Mouse (Mus musculus): ENCODE results near the gene Txndc5. TPM values are rescaled to one million over a fixed set of nuclear protein-coding genes. Genes with fewer than 3 reads are reported as not detected.

The Txndc5 gene
- polyA plus RNA-seq (2015; fragmentation: Nextera tagmentation; extraction: Ambion mirVana) = 145 and 151 TPM in 2 replicates

DNA sequence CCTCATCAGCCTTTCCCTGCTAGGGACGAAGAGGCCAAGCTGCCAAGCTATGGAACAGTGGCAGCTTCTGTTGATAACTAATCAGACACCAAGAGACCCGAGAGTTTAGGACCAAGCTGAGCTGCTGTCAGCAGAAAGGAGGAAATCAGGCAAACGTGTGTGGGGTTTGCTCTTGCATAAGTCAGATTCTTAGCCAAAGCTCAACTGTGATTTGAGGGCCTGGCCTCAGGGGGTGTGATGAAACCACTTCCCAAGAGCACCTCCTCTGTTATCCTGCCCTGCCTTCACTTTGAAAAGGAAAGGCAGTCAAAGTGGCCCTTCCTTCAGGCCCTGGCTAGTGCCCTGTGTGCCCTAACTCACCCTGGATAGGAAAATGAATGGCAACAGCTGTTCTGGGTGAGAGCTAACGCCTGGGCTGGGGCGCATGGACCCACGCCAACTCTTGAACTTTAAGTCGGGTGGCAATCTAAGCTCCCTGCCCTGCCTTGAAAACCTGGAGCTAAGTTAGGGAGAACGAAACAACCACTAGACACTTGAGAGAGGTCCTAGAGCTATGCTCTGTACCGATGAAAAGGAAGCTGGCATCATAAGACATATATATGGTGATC is at the start of gene Txndc5:
Txndc5 (minus strand) TSS at position 138 of the 608 bp plus-strand sequence.
- Histone ChIP-seq H3K4me3 (ENCODE audit: low read depth, low read length) (peak within 1 kb of the TSS; percentile 80), H3K9me3 (ENCODE audit: low read length) (no peaks in the 10 kb centered on the region), H3K9ac (replicated peaks; ENCODE audit: low read depth) (peak within 1 kb of the TSS; percentile 86), H3K4me2 (replicated peaks; ENCODE audit: low read depth, low read length) (peak within 1 kb of the TSS; percentile 97), H3K4me1 (ENCODE audit: insufficient read depth, low read depth, low read length) (peaks cover 32% of the 10 kb centered on the region), H3K36me3 (ENCODE audit: insufficient read depth, low read length) (no peaks in the 10 kb centered on the region), H3K27ac (ENCODE audit: low read length) (peak within 1 kb of the TSS; percentile 96), H3K27me3 (replicated peaks; ENCODE audit: insufficient read depth, low read length) (no peaks in the 10 kb centered on the region)
- WGBS = 34% methylated on average over 9 of the region's 9 CpGs
- peak; percentile 89 for DNase-seq (ENCODE audit: low spot score)
- ATAC-seq = peak; percentile 59
- TF ChIP-seq CTCF (IDR thresholded peaks at IDR 0.05) = no peak; the same call in 1 of the 2 replicates
- TF ChIP-seq EP300 (IDR thresholded peaks at IDR 0.05) = no peak

DNA sequence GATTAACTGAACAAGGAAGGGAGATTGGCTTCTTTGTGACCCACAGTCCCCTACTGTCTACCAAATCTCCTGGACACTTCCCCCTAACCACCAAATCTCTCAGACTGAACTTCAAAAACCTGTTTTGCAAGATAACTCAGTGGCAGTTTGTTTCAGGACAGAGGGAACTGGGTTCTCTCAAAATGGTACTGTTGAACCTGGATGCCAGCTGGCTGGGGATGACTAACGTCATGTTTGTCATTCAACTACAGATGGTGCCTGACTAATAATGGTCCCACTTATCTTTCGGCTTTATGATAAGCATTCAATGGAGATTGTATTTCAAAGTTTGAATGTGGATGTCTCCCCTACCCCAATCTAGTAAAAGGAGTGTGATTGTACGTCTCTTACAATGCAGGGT is 46.0 kb upstream of the Txndc5 start:
- Histone ChIP-seq H3K9me3 (ENCODE audit: low read length) (no peaks in the 10 kb centered on the region), H3K4me1 (ENCODE audit: insufficient read depth, low read depth, low read length) (no peaks in the 10 kb centered on the region), H3K36me3 (ENCODE audit: insufficient read depth, low read length) (no peaks in the 10 kb centered on the region), H3K4me2 (replicated peaks; ENCODE audit: low read depth, low read length) (no peak overlapping the region), H3K4me3 (ENCODE audit: low read depth, low read length) (no peak overlapping the region), H3K27me3 (replicated peaks; ENCODE audit: insufficient read depth, low read length) (no peaks in the 10 kb centered on the region), H3K9ac (replicated peaks; ENCODE audit: low read depth) (no peak overlapping the region), H3K27ac (ENCODE audit: low read length) (no peak overlapping the region)
- TF ChIP-seq CTCF (IDR thresholded peaks at IDR 0.05) = no peak
- no peak for TF ChIP-seq EP300 (IDR thresholded peaks at IDR 0.05)
- no peak for DNase-seq (ENCODE audit: low spot score)
- ATAC-seq = no peak
- 45% methylated on average over 3 of the region's 3 CpGs for WGBS

DNA sequence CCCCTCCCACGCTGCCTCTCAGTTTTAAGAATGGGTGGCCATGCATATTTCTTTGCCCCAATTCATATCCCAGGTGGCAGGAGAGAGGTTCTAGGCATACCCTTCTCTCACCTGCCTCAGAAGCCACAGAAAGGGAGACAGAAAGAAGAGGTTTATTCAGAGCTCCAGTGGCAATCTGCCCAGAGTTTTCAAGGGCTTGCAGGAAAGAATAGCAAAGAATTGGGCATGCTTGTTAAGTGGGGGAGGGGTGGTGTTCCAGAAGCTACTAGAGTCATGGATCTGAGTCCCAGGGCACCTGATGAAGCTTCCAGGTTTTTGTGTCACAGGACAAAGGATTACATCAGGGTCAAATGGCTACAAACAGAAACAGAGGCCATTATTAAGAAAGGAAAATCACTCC is 44.7 kb upstream of the Txndc5 start:
- H3K36me3 ChIP-seq (ENCODE audit: insufficient read depth, low read length) = no peaks in the 10 kb centered on the region
- TF ChIP-seq EP300 (IDR thresholded peaks at IDR 0.05) (no peak), CTCF (IDR thresholded peaks at IDR 0.05) (no peak)
- DNase-seq (ENCODE audit: low spot score) = no peak
- no peak overlapping the region for H3K4me2 ChIP-seq (replicated peaks; ENCODE audit: low read depth, low read length)
- no peaks in the 10 kb centered on the region for H3K9me3 ChIP-seq (ENCODE audit: low read length)
- 87% methylated on average over 1 of the region's 1 CpGs for WGBS
- H3K4me1 ChIP-seq (ENCODE audit: insufficient read depth, low read depth, low read length) = no peaks in the 10 kb centered on the region
- H3K27me3 ChIP-seq (replicated peaks; ENCODE audit: insufficient read depth, low read length) = no peaks in the 10 kb centered on the region
- no peak overlapping the region for H3K9ac ChIP-seq (replicated peaks; ENCODE audit: low read depth)
- no peak for ATAC-seq
- no peak overlapping the region for H3K27ac ChIP-seq (ENCODE audit: low read length)
- no peak overlapping the region for H3K4me3 ChIP-seq (ENCODE audit: low read depth, low read length)

DNA sequence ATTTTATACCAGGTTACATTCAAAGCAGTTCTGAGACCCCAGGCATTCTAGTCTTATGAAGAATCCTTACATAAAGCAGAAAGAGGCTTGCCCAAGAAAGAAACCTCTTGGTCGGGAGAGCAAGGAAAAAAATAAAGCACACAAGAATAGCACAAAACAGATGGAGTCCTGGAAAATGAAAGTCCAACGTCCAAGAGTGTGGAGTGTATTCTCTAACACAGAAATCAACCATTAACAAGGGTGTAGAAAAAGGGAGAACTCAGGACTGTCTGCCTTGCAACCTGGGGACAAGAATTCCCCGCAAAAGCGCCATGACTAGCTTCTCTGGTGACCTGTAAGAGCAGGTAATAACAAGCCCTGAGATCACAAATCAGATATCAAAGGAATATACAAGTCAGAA is 36.6 kb upstream of the Txndc5 start:
- DNase-seq (ENCODE audit: low spot score) (no peak), ATAC-seq (no peak)
- 72% methylated on average over 4 of the region's 4 CpGs for WGBS
- no peak for TF ChIP-seq EP300 (IDR thresholded peaks at IDR 0.05)
- TF ChIP-seq CTCF (IDR thresholded peaks at IDR 0.05) = no peak
- Histone ChIP-seq H3K4me3 (ENCODE audit: low read depth, low read length) (no peak overlapping the region), H3K36me3 (ENCODE audit: insufficient read depth, low read length) (no peaks in the 10 kb centered on the region), H3K9me3 (ENCODE audit: low read length) (no peaks in the 10 kb centered on the region), H3K9ac (replicated peaks; ENCODE audit: low read depth) (no peak overlapping the region), H3K27ac (ENCODE audit: low read length) (no peak overlapping the region), H3K4me2 (replicated peaks; ENCODE audit: low read depth, low read length) (no peak overlapping the region), H3K27me3 (replicated peaks; ENCODE audit: insufficient read depth, low read length) (no peaks in the 10 kb centered on the region), H3K4me1 (ENCODE audit: insufficient read depth, low read depth, low read length) (no peaks in the 10 kb centered on the region)

DNA sequence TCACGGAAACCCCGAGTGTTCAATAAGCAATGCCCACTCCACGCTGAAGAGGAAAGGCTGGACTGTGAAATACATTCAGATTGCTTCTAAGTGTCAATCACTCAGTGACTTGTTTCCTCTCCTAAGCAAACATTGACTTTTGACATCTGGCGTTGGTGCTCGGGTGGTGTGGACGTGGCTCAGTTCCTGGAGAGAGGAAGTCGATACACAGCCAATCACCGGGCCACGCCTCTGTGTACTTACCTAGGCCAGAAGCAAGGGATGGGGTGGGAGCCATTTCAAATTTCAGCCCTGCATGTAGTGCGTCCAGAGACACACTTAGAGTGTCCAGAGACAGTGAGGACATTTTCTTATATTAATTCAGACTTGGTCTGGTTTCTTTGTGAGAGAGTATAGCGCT is 26.0 kb upstream of the Txndc5 start:
- Histone ChIP-seq H3K9me3 (ENCODE audit: low read length) (no peaks in the 10 kb centered on the region), H3K9ac (replicated peaks; ENCODE audit: low read depth) (no peak overlapping the region), H3K4me1 (ENCODE audit: insufficient read depth, low read depth, low read length) (no peaks in the 10 kb centered on the region), H3K36me3 (ENCODE audit: insufficient read depth, low read length) (no peaks in the 10 kb centered on the region), H3K27ac (ENCODE audit: low read length) (no peak overlapping the region), H3K4me2 (replicated peaks; ENCODE audit: low read depth, low read length) (no peak overlapping the region), H3K4me3 (ENCODE audit: low read depth, low read length) (no peak overlapping the region), H3K27me3 (replicated peaks; ENCODE audit: insufficient read depth, low read length) (no peaks in the 10 kb centered on the region)
- WGBS = 41% methylated on average over 11 of the region's 11 CpGs
- DNase-seq (ENCODE audit: low spot score) = peak; percentile 23
- ATAC-seq = no peak
- TF ChIP-seq CTCF (IDR thresholded peaks at IDR 0.05) = no peak
- TF ChIP-seq EP300 (IDR thresholded peaks at IDR 0.05) = no peak

DNA sequence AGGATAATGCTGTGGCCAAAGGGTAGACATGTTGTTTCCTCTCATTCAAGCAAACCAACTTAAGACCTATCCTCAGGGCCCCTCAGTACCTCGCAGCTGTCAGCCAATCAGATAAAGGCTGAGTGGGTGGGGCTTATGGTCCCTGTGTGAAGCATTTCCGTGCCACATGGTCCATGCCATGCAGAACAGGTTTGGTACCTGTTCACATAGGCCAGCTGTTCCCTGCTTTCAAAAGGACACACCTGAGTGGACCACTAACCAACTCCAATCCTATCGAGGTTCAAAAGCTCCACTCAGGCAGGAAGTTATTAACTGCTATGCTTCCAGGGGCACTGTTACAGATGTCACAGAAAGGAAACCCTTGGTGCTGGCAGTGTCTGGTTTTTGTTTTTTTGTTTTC is 25.6 kb upstream of the Txndc5 start:
- H3K9me3 ChIP-seq (ENCODE audit: low read length) = no peaks in the 10 kb centered on the region
- no peak overlapping the region for H3K9ac ChIP-seq (replicated peaks; ENCODE audit: low read depth)
- no peaks in the 10 kb centered on the region for H3K36me3 ChIP-seq (ENCODE audit: insufficient read depth, low read length)
- TF ChIP-seq CTCF (IDR thresholded peaks at IDR 0.05) (no peak), EP300 (IDR thresholded peaks at IDR 0.05) (no peak)
- 45% methylated on average over 3 of the region's 3 CpGs for WGBS
- no peaks in the 10 kb centered on the region for H3K27me3 ChIP-seq (replicated peaks; ENCODE audit: insufficient read depth, low read length)
- no peak overlapping the region for H3K4me3 ChIP-seq (ENCODE audit: low read depth, low read length)
- H3K4me1 ChIP-seq (ENCODE audit: insufficient read depth, low read depth, low read length) = no peaks in the 10 kb centered on the region
- DNase-seq (ENCODE audit: low spot score) (no peak), ATAC-seq (0 out of 2 replicates have a peak, but pooled peaks have one; percentile 21)
- H3K27ac ChIP-seq (ENCODE audit: low read length) = no peak overlapping the region
- H3K4me2 ChIP-seq (replicated peaks; ENCODE audit: low read depth, low read length) = no peak overlapping the region

Data from lung, postnatal 0 days (tissue).